Mouse (Mus musculus): ENCODE data around the gene Mns1.
"Not testable (repeated sequence)": the region's sequence is repeated elsewhere in the genome, so short reads cannot be mapped to it uniquely, and the experiment has no call there.

The Mns1 gene

GRCm38 (mm10) chr9:72437822-72438701, at the start of gene Mns1:
Gene Mns1, plus strand, starts transcription at chr9:72438011.
- DNase-seq (ENCODE audit: low spot score), result peak; percentile 81

DNA sequence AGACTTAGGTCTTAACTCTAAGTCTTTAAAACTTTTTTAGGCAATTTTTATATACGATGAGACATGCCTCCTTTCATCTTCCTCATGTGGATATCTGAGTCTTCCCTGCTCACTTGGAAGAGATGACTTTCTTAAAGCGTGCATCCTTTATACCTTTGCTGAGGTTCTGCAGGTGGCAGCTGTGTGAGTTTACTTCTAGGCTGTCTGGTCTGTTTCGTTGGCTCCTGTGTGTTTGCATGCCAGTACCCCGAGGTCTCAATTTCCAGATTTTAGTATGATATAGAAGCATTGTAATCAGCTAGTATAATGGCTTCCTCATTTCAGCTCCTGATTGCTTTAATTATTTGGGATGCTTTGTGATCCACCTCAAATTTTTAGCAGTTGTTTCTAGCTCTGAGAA, 48.9 kb upstream of the Mns1 start:
- DNase-seq (ENCODE audit: low spot score), result no peak

GRCm38 (mm10) chr9:72389431-72390002, 48.3 kb upstream of the Mns1 start:
- DNase-seq (ENCODE audit: low spot score), result no peak

DNA sequence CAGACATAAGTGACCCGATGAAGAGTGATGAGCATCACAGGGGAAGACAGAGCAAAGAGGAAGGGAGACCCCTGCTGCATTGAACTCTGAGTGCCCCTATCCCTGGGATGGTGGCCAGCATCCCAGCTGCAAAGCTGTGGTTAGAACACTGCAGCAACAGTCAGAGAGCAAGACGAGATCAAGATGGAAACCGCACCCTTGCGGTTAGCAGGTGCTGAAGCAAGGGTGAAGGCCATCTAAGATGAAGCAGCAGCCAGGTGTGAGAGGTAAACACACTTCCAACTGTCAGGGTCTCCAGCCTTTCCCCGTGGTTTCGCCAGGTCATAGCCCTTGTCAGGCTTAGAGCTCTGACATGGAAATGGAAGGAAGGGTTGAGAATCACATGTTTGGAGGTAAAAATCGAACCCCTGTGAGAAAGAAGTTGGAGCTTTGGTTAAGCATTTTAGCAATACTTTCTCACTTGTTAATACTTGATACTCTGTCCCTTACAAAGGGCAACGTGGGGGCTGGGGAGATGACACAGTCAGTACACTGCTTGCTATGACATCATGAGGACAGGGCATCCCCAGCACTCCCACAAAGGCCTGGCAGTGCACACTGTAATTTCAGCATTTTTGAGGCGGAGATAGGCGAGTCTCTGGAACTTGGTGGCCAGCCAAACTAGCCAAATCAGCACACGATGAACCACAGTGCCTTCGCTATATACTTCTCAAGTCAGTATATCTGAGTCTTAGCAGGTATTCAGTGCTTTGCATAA, 47.3 kb upstream of the Mns1 start:
- DNase-seq (ENCODE audit: low spot score), result no peak

DNA sequence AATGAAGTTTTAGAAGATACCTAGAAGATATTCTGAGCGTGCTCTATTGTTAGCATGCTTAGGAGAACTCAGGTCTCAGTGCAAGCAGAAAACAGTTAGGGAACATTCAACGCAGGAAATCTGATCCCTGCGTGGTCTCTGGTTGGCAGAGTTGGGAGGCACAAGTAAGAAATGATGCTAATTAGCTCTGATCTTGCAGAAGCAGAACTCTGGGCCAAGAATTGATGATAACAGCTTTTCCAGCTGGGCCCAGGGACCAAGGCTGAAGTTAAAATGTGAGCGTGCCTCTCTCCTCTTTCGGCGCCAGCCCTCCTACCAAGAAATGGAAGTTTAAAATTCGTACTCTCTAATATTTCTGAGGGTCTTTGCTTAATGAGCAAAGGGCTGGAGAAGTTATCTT, 45.1 kb upstream of the Mns1 start:
- DNase-seq (ENCODE audit: low spot score), result no peak

- no peak for DNase-seq (ENCODE audit: low spot score)
Observed at GRCm38 (mm10) chr9:72393238-72393637, 44.6 kb upstream of the Mns1 start.

DNA sequence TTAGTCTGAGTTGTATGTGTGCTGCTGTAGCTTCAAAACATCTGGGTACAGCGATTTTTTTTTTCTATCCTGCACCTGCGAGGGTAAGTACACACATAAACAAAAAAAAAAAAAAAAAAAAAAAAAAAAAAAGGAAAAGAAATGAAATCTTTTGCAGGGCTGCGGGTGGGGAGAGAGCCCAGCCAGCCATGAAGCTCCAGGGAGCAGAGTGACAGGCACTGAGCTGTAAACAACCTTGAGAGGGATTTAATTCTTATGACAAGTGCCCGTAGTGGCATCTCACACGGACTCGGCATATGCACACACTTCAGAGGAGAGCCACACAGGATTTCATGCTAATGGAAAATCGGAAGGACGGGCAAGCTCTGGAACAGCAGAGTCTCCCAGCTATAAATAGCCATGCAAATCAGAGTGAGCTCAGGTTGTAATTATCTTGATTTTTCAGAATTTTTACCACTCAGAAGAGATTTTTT, 43.9 kb upstream of the Mns1 start:
- DNase-seq (ENCODE audit: low spot score), result no peak

DNA sequence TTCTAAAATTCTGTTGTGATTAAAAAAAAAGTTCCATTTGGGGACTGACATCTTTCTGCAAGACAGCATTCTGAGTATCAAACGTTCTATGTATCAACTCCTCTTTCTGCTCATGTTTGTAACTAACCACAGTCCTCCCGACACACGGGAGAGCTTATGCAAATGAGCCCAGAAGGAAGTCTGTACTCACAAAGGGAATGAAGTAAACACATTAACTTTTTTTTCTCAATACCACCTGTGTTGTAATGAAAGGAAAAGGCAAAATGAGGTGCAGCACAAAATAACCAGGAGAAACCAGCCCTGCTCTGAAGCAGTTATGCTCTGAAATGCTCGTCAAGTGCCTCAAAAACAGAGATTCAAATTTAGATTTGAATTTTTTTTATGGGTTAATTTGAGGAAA, 37.7 kb upstream of the Mns1 start:
- DNase-seq (ENCODE audit: low spot score), result no peak

GRCm38 (mm10) chr9:72401769-72402168, 36.0 kb upstream of the Mns1 start:
- not testable (repeated sequence) for DNase-seq (ENCODE audit: low spot score)

DNA sequence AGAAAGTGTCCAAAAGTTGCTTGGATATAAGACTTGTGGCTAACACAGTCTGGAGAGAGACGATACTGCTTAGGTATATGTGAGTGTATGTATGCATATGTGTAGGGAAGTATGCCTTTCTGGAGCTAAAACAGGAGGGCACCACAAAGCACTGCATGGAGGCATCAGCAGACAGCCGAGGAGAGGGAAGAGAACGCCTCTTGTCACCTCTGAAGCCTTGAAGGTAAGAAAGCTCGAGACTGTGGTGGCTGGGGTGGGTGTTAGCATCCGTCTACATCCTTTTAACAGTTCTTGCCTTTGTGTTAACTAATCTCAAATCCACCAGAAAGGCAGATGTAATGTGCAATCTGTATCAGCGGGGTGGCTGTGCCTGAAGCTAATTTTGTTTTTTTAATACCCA, 34.4 kb upstream of the Mns1 start:
- no peak for DNase-seq (ENCODE audit: low spot score)

DNA sequence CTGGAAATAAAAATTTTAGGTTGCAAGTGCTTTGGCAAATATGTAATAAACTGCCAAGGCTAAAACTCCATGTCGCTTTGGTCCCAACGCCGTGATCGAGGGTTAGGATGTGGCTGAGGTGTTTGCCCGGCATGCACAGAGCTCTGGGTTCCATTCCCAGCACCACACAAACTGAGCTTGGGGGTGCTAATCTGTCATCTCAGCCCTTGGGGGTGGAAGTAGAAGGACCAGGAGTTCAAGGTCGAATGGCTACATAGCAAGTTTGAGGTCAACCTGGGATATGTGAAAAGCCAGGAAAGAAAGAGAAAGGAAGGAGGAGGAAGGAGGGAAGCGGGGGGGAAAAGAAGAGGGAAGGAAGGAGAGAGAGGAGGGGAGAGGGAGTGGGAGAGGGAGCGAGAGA, 33.4 kb upstream of the Mns1 start:
- DNase-seq (ENCODE audit: low spot score), result no peak

DNA sequence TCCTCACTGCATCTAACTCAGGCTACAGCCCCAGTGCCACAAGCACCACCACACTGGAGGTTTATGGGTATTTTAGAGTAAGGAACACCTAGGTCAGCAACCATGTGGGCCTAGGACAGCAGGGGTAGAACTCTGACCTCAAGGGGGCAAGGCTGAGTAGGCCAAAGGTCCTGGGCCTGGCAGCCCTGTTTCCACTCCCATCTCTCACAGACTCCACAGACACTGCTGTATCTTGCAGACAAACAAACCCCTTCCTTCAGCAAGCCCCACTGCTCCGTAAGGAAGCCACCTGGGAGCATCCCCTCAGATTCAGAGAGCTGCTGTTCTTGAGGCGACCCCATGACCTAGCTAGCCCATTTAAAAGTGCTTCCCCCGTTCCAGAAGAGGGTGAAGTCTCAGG, 32.9 kb upstream of the Mns1 start:
- no peak for DNase-seq (ENCODE audit: low spot score)

DNA sequence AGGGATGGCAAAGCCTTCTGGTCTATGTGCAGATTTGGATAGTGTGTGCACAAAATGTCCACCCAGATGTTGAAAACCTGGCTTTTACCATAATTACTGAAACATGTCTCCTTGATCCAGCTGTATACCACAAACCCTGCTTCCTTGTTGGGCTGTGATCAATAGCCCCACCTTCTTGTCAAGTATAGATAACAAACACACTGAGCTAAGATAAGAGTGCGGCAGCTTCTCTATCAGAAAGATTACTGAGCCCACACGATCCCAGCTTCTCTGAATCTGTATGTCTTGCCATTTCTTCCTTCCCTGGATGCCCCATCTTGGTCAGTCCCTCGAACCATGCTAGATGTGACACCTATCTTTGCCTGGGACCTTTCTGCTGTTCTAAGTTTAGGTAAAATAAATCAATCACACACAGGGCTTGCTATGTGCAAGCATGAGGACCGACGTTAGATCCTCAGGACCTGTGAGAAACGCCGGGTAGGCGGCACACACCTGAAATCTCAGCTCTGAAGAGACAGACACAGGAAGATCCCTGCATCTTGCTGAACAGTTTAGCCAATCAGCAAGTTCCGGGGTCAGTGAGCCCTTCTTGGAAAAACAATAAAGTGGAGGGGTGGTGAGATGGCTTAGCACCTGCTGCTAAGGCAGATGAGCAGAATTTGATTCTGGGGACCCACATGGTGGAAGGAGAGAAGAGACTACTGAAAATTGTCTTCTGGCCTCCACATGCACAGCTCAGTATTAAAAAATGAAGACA, 31.8 kb upstream of the Mns1 start:
- DNase-seq (ENCODE audit: low spot score), result no peak

- peak; percentile 67 for DNase-seq (ENCODE audit: low spot score)
Observed at GRCm38 (mm10) chr9:72408131-72408586, 29.7 kb upstream of the Mns1 start.

DNA sequence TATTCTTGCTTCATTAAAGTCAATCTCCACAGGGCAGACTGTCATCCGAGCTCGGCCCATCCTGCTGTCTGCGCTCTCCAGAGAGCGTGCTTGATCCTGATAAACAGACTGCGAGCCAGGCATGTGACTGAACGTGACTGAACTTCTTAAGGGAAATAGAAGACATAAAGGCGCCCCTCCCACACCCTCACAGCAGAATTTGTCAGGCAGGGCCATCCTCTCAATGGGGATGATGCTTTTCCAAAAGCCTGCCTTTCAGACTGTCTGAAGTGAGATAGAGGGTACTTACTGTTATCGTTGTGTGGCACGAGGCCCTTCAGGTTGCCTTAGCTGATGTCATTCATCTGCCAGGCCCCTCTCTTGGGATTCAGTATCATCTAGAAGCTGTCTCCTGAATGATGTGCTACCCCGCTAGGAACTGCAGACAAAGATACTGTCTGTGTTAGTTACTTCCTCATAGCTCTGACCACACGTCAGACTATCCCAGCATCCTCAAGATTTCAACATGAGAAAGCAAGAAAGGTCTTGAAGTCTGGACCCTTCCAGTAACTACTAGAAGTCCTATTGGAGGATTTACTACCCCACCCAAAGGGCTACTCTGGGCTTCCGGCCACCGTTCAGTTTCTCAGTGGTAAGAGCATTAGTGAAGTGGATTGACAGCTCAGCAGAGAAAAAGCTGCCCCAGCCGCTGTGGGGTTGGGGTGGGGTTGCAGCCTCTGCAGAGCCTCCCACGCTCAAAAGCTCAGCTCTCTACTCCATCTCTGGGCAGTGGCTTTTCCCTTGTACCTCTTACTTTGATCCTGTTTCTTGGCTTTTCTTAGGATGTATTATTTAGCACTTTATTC, 28.2 kb upstream of the Mns1 start:
- DNase-seq (ENCODE audit: low spot score), result no peak

DNA sequence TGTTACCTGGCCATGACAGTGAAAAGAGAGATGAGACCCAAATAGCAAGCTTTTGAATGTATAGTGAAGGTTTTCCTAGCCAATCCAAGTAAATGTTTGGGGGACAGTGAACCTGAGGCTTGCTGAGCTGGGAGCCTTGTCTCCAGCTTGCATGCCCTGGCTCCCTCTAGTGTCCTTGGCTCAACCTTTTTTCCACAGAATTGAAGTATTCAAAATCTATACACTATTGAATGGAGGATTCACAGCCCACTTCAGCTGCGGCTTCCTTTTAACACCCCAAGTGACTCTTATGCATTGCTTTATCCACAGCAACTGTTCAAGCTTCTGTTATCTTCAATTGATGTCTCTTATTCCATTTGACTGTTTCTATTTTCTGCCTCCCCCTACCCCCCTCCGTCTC, 26.1 kb upstream of the Mns1 start:
- no peak for DNase-seq (ENCODE audit: low spot score)

- no peak for DNase-seq (ENCODE audit: low spot score)
Observed at GRCm38 (mm10) chr9:72418443-72418842, 19.4 kb upstream of the Mns1 start.

GRCm38 (mm10) chr9:72420490-72420889, 17.3 kb upstream of the Mns1 start:
- DNase-seq (ENCODE audit: low spot score), result no peak

DNA sequence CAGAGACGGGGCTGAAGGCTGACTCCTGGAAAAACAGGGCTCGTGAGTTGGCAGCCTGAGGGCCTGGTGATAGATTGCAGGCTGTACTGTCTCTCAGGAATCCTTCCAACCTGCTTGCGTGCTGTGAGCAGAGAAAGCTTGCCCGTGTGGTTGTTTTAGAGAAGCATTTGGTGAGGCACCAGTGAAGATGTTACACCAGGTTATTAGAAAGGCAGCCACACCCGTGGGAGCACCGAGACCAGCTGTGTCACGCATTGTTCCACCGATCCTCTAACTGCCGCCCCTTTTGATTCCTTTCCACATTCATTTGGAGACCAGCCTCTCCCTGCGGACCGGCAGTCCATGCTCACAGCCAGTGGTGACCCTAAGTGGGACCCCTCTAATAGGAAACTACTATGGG, 15.5 kb upstream of the Mns1 start:
- DNase-seq (ENCODE audit: low spot score), result no peak

DNA sequence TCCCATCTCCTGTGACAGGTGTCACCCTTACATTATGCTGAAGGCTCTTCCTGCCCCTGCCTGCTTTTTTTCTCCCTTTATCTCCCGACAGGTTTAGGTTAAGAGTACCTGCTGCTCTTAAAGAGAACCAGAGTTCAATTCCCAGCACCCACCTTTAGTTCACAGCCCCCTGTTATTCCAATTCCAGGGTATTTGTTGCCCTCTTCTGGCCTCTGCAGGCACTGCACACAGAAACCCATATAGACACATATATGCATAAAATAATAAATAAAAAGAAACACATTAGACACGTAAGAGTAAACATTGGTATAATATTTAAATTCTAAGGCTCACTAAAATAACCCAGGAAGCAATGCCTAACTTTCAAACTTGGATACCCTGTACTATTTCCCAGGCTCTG, 15.1 kb upstream of the Mns1 start:
- DNase-seq (ENCODE audit: low spot score), result no peak

DNA sequence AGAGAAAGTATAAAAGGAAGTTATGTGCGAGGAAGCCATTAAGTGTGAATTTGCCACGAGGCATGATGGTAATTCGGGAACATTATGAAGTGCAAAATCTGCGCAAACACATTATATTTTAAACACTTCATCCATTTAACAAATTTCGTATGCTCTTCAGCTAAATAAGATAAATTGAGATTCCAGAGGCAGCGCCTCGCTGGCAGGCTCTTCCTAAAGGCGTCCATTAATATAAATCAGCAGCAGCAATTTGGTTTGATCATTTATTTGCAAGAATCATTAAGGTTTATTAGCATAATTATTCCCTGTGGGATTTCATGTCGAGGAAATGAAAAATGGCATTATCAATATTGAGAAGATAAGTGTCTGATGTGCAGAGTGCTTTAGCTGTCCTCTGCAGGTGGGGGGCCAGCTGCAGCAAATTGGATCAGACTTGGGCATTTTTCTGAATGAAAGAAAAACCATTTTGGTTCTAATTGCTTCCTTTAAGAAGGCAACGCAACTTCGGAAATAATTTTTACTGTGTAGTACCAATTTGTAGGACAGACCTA, 12.4 kb upstream of the Mns1 start:
- no peak for DNase-seq (ENCODE audit: low spot score)
